Mouse (Mus musculus): ENCODE measurements around the gene Pex11g.

DNA sequence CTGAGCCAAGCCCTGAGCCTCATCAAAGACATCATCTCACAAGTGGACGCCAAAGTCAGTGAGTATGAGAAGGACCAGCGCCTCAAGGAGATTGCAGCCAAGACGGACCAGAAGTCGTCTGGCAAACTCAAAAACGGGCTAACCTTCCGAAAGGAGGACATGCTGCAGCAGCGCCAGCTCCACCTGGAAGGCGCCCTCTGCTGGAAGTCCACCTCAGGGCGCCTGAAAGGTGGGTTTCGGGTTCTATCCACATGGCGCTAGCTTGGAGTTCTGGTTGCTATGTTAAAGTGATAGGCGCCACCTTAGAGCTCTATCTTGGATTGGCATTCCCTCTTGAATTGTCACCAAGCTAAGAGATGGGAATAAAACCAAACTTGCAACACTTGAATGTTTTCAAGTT lies 28.0 kb downstream of the Pex11g start:
- TF ChIP-seq ELF1 (IDR thresholded peaks at IDR 0.05; ENCODE audit: low read depth, low read length) (no peak), CTCF (conservative IDR thresholded peaks at IDR 0.05 in 1 of 2, IDR thresholded peaks at IDR 0.05 in 1 of 2; ENCODE audit: low read depth in 2 of 2, low read length in 2 of 2) (peak in 1 of 2 experiments; percentile 61; a peak in 3 of 4 replicates), MAFK (IDR thresholded peaks at IDR 0.05; ENCODE audit: insufficient replicate concordance, low read length) (no peak), POLR2A (IDR thresholded peaks at IDR 0.05; ENCODE audit: low read depth, low read length) (no peak), SMC3 (IDR thresholded peaks at IDR 0.05; ENCODE audit: low read depth, low read length) (peak; percentile 28; the same call in 1 of the 2 replicates), MAZ (IDR thresholded peaks at IDR 0.05; ENCODE audit: low read depth, low read length) (no peak), E2F4 (IDR thresholded peaks at IDR 0.05; ENCODE audit: insufficient replicate concordance, low read depth, low read length) (no peak), TCF12 (IDR thresholded peaks at IDR 0.05; ENCODE audit: low read depth, low read length) (no peak)

All from CH12.LX (cell line).